In the genomic region with DNA sequence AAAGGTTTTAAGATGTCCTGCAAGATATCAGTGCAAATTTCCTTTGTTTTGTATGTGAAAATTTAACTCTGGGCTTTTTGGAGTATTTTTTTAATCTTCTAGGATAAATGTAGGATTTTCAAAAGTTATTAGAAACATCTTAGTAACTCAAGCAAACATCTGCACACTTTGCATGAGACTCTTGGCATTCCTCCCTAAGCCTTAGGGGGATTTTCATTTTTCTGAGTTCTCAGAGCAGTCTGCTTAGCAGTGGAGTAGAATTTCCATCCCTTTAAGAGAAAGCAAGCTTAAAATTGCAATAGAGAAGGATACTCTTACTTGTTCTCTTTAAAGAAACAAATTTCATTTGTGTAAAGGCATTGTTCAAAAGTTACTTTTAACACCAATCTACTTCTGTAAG, we compare ENCODE assay signal across 16 mouse cellular contexts. TPM values are rescaled to one million over a fixed set of nuclear protein-coding genes. Genes with fewer than 3 reads are reported as not detected.
A peak's percentile ranks its signal among the peaks of the same experiment; 100 is the strongest.
DNase-seq lines count a peak whose midpoint lies in the region; ATAC-seq and TF ChIP-seq lines count a peak whose summit lies in the region.
"Had no signal": no experiment of that assay in that cellular context is flagged by ENCODE, and none has a peak within 500 bp of the region (broad histone marks: within the 10 kb centered on the region; RNA-seq: fewer than 3 reads in every experiment).

No protein-coding gene starts in this region.

- ATAC-seq in heart, embryonic 12.5 days (ENCODE audit: insufficient number of reproducible peaks, low FRiP score) = no peak
- no peak for ATAC-seq in lung, embryonic 14.5 days (ENCODE audit: insufficient read depth)
- no peak for ATAC-seq in embryonic facial prominence, embryonic 15.5 days (ENCODE audit: insufficient number of reproducible peaks, low FRiP score, low TSS enrichment, low read depth)
- no peak for ATAC-seq in stomach, postnatal 0 days (ENCODE audit: low FRiP score, low TSS enrichment)
- ATAC-seq: forebrain, postnatal 0 days; inflammation-experienced regulatory T-cells, adult 6 months; liver, embryonic 12.5 days had no signal

- H3K9ac ChIP-seq in heart, embryonic 12.5 days = no peak overlapping the region
- no peak overlapping the region for H3K9ac ChIP-seq in lung, embryonic 14.5 days
- no peak overlapping the region for H3K9ac ChIP-seq in embryonic facial prominence, embryonic 15.5 days
- no peak overlapping the region for H3K9ac ChIP-seq in stomach, postnatal 0 days (ENCODE audit: low read length)
- H3K9ac ChIP-seq: forebrain, postnatal 0 days; liver, embryonic 12.5 days; midbrain, embryonic 12.5 days had no signal

- peaks cover 8% of the 10 kb centered on the region; the same call in 1 of the 2 replicates for H3K36me3 ChIP-seq in heart, embryonic 12.5 days
- H3K36me3 ChIP-seq in lung, embryonic 14.5 days (ENCODE audit: insufficient read depth) = no peaks in the 10 kb centered on the region
- H3K36me3 ChIP-seq in embryonic facial prominence, embryonic 15.5 days = peaks cover 9% of the 10 kb centered on the region; the same call in 1 of the 2 replicates
- H3K36me3 ChIP-seq in stomach, postnatal 0 days (ENCODE audit: control insufficient read depth, insufficient read depth, low read length) = no peaks in the 10 kb centered on the region
- H3K36me3 ChIP-seq: liver, embryonic 12.5 days; midbrain, embryonic 12.5 days had no signal

- no peak for DNase-seq in heart, postnatal 14 days
- peak; percentile 49 for DNase-seq in lung, embryonic 14.5 days
- no peak for DNase-seq in lung, postnatal 25 days (ENCODE audit: low spot score)
- no peak for DNase-seq in stomach, postnatal 0 days (ENCODE audit: low spot score)
- DNase-seq in cerebellum, postnatal 25 days = no peak
- DNase-seq in right cerebral cortex, postnatal 10 days (ENCODE audit: low spot score in 2 of 2) = no peak
- DNase-seq: adrenal gland, postnatal 25 days; cerebellum, postnatal 36 days; forebrain, postnatal 0 days; gastrocnemius, postnatal 14 days; thymus, postnatal 14 days had no signal

- no peak for TF ChIP-seq EP300 in stomach, postnatal 0 days (optimal IDR thresholded peaks at IDR 0.05)

- intact Hi-C loops in heart, postnatal 14 days (cut with DNase I) = loop anchor here (5.0 kb wide), 1 partner anchor 116 kb away; no protein-coding TSS in a partner anchor

- peak overlapping the region; percentile 20 for H3K4me3 ChIP-seq in heart, embryonic 12.5 days
- peak overlapping the region; percentile 14; the same call in 1 of the 2 replicates for H3K4me3 ChIP-seq in lung, embryonic 14.5 days (ENCODE audit: low read depth, low read length)
- peak overlapping the region; percentile 38 for H3K4me3 ChIP-seq in embryonic facial prominence, embryonic 15.5 days (replicated peaks)
- peak overlapping the region; percentile 25 for H3K4me3 ChIP-seq in stomach, postnatal 0 days (ENCODE audit: low read depth, low read length)
- H3K4me3 ChIP-seq: liver, embryonic 12.5 days; midbrain, embryonic 12.5 days had no signal

- peaks cover 7% of the 10 kb centered on the region; the same call in 1 of the 2 replicates for H3K4me1 ChIP-seq in heart, embryonic 12.5 days (replicated peaks)
- H3K4me1 ChIP-seq in lung, embryonic 14.5 days (ENCODE audit: insufficient read depth) = 0 out of 2 replicates have a peak, but pooled peaks cover 3% of the 10 kb centered on the region
- peaks cover 27% of the 10 kb centered on the region for H3K4me1 ChIP-seq in embryonic facial prominence, embryonic 15.5 days
- no peaks in the 10 kb centered on the region for H3K4me1 ChIP-seq in stomach, postnatal 0 days (replicated peaks; ENCODE audit: control insufficient read depth, insufficient read depth)
- H3K4me1 ChIP-seq: liver, embryonic 12.5 days; midbrain, embryonic 12.5 days had no signal

- TF ChIP-seq CTCF in lung, embryonic 14.5 days (IDR thresholded peaks at IDR 0.05; ENCODE audit: low read depth) = no peak
- no peak for TF ChIP-seq CTCF in stomach, postnatal 0 days (IDR thresholded peaks at IDR 0.05; ENCODE audit: low read depth)

- H3K9me3 ChIP-seq in heart, embryonic 12.5 days (replicated peaks) = no peaks in the 10 kb centered on the region
- no peaks in the 10 kb centered on the region for H3K9me3 ChIP-seq in lung, embryonic 14.5 days (ENCODE audit: low read depth, low read length)
- no peaks in the 10 kb centered on the region for H3K9me3 ChIP-seq in embryonic facial prominence, embryonic 15.5 days (replicated peaks)
- H3K9me3 ChIP-seq in stomach, postnatal 0 days (ENCODE audit: control insufficient read depth, low read length) = no peaks in the 10 kb centered on the region
- H3K9me3 ChIP-seq: liver, embryonic 12.5 days; midbrain, embryonic 12.5 days had no signal

- no peaks in the 10 kb centered on the region for H3K27me3 ChIP-seq in heart, embryonic 12.5 days (replicated peaks)
- no peaks in the 10 kb centered on the region for H3K27me3 ChIP-seq in lung, embryonic 14.5 days (ENCODE audit: insufficient read depth, low read length)
- no peaks in the 10 kb centered on the region for H3K27me3 ChIP-seq in embryonic facial prominence, embryonic 15.5 days
- no peaks in the 10 kb centered on the region for H3K27me3 ChIP-seq in stomach, postnatal 0 days (ENCODE audit: control insufficient read depth, insufficient read depth, low read length)
- H3K27me3 ChIP-seq: liver, embryonic 12.5 days; midbrain, embryonic 12.5 days had no signal

- H3K4me2 ChIP-seq in heart, embryonic 12.5 days = peak overlapping the region; percentile 54; the same call in 1 of the 2 replicates
- peak overlapping the region; percentile 27; the same call in 1 of the 2 replicates for H3K4me2 ChIP-seq in lung, embryonic 14.5 days
- H3K4me2 ChIP-seq in embryonic facial prominence, embryonic 15.5 days (replicated peaks) = peak overlapping the region; percentile 44
- peak overlapping the region; percentile 40 for H3K4me2 ChIP-seq in stomach, postnatal 0 days (replicated peaks; ENCODE audit: low read depth)
- H3K4me2 ChIP-seq: liver, embryonic 12.5 days; midbrain, embryonic 12.5 days had no signal

- H3K27ac ChIP-seq in heart, embryonic 12.5 days (ENCODE audit: poor library complexity, severe bottlenecking) = no peak overlapping the region
- no peak overlapping the region for H3K27ac ChIP-seq in lung, embryonic 14.5 days (ENCODE audit: low read depth)
- peak overlapping the region; percentile 74 for H3K27ac ChIP-seq in embryonic facial prominence, embryonic 15.5 days (replicated peaks)
- no peak overlapping the region for H3K27ac ChIP-seq in stomach, postnatal 0 days (replicated peaks)
- H3K27ac ChIP-seq: liver, embryonic 12.5 days; midbrain, embryonic 12.5 days had no signal

RNA-seq across cellular contexts. Expression of gene Postn, which starts 0.7 kb away (rescaled TPM):
- polyA plus RNA-seq in heart, embryonic 12.5 days (2016; fragmentation: Nextera tagmentation; extraction: Ambion mirVana) = 234 and 237 TPM in 2 replicates
- 100 to 1,000 TPM; 145 to 157 TPM for total RNA-seq in heart, postnatal 14 days (2021)
- 53.5 and 75.1 TPM in 2 replicates for polyA plus RNA-seq in lung, embryonic 14.5 days (2014; fragmentation: Nextera tagmentation; extraction: Ambion mirVana)
- polyA plus RNA-seq in embryonic facial prominence, embryonic 15.5 days (2015; fragmentation: Nextera tagmentation; extraction: Ambion mirVana) = 784 and 834 TPM in 2 replicates
- polyA plus RNA-seq in stomach, postnatal 0 days (2015; fragmentation: Nextera tagmentation; extraction: Ambion mirVana) = 102 and 123 TPM in 2 replicates
- polyA plus RNA-seq: inflammation-experienced regulatory T-cells, adult 6 months had no signal
